In the genomic region with DNA sequence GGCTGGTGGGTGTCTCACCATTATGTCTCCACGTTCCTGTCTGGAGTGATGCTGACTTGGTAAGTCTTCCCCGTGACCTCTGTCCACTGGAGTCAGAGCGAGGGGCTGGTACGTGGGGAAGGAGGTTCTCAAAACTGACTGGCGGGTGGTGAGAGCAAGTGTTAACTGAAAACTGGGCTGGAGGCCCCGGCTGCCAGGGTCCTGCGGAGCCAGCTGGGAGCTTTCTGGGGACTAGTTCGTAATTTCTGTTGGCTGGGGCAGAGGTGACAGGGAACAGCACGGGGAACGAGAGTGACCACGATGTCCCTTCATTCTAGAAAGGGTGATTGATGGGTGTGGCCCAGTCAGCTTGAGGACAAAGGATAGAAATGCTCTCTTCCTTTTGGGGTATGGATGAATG, we compare ENCODE assay signal across 9 mouse cellular contexts.
"Had no signal": no experiment of that assay in that cellular context is flagged by ENCODE, and none has a peak within 500 bp of the region (broad histone marks: within the 10 kb centered on the region; RNA-seq: fewer than 3 reads in every experiment).

No protein-coding gene starts in this region.

- DNase-seq: kidney, adult 8-10 months; layer of hippocampus, adult 9-11 months; layer of hippocampus, postnatal 36 days; liver; lung, adult 2 months had no signal

- H3K27me3 ChIP-seq: limb, embryonic 12.5 days; liver, embryonic 15.5 days; midbrain, embryonic 13.5 days; neural tube, embryonic 12.5 days had no signal

- H3K4me3 ChIP-seq: limb, embryonic 12.5 days; liver, embryonic 15.5 days; midbrain, embryonic 13.5 days; neural tube, embryonic 12.5 days had no signal

- H3K36me3 ChIP-seq: midbrain, embryonic 13.5 days had no signal

- H3K9ac ChIP-seq: limb, embryonic 12.5 days; liver, embryonic 15.5 days; midbrain, embryonic 13.5 days; neural tube, embryonic 12.5 days had no signal

- H3K4me2 ChIP-seq: limb, embryonic 12.5 days; liver, embryonic 15.5 days; midbrain, embryonic 13.5 days; neural tube, embryonic 12.5 days had no signal

- H3K9me3 ChIP-seq: limb, embryonic 12.5 days; liver, embryonic 15.5 days; midbrain, embryonic 13.5 days; neural tube, embryonic 12.5 days had no signal

- H3K27ac ChIP-seq: limb, embryonic 12.5 days; liver, embryonic 15.5 days; midbrain, embryonic 13.5 days; neural tube, embryonic 12.5 days had no signal
